Mouse (Mus musculus) Muller cell, postnatal 12 days (primary cell): Measurements from ENCODE around the gene Ikbke.
A peak's percentile ranks its signal among the peaks of the same experiment; 100 is the strongest.
"Not testable (repeated sequence)": the region's sequence is repeated elsewhere in the genome, so short reads cannot be mapped to it uniquely, and the experiment has no call there.

Source experiments
- DNase-seq: peaks from one replicate; pipeline ENCODE4 v3.0.0-alpha.2; 2015; ENCODE audit errors: inconsistent ontology term

Gene Ikbke

DNA sequence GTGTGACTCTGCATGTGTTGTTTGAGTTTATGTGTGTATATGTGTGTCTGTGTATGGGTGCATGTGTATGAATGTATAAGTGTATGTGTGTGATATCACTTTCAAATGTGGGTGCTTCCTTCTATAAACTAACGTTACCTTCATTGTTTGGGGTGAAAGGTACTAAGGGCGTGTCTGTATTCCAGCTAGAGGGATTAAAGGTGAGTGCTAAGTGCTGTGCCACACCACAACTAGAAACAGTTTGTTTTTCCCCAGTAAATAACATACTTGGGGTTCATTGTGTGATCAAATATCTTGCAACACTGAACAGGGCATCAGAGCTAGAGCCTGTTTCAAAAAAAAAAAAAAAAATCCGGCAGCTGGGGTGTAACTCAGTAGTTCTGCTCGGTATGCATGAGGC is 2.3 kb upstream of the Ikbke start:
- no peak for DNase-seq

DNA sequence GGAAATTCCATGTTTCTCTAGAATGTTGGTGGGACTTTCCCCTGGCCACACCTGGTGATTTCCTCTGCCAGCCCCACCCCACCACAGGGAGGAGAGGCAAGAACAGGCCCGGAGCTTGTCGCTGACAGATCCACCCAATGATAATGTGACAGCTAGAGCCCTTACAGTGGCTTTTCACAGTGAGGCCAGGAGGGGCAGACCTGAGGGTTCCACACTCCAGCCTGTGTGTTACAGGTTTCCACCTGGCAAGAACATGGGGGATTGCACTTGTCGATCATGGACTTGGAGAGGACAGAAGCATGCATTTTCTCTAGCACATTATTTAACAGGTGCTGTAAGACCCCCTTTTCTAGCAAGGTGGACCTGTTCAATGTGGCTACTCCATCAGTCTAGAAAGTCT is 874 bp upstream of the Ikbke start:
- DNase-seq: no peak

DNA sequence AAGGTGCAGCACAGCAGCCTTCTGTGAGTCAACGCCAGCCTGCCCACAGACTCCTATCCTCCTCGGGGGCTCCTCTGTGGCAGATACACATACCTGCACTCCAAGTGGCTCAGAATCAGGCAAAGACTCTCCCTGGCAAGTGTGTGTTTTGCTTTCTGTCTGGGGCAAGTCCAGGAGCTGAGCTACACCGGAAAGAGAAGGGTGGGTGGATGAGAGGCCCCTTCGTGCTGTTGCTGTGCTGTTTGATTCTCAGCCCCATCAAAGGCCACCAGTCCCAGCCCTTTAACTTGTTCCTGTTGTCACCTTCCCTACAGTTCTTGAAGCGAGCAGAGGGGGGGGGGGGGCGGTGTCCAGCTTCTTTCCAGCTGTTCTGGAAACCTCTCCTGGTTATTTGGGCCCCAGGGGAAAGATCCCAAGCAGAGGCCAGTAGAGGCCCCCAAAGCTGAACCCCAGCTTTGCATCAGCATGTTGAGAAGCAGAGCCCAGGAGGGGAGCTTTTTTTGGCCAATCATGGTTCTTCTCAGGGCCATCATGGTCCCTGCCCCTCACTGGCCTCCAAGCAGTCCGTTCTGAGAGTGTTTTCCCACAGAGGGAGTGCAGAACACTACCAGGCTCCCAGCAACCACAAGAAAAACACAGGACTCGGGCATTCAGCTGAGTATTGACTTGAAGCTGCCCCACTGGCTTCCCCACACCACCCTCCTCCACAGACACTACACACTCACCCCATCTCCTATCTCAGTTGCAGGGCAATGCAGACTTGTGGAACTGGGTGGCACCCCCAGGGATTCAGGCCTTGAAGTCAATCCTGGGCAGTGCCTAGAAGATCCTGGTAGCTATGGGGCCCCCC is 575 bp downstream of the Ikbke start:
- DNase-seq: peak; percentile 20

DNA sequence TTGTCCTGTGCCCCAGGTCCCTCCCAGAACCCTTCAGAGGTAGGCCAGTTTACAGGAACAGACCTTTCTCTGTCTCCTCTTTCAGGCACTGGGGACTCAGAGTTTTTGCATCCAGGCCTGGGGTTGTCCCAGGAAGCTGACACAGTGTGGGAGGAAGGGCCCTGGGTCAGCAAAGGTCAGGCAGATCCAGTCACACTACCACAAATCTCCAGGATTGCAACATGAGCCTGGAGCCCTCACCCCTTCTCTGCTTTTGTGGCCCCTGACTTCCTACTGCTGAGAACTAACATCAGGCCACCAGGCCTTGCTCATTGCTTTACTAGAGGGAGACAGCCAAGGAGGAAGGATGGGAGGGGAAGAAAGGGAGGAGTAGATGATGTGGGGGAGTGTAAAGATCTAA is 2.6 kb downstream of the Ikbke start:
- no peak for DNase-seq

DNA sequence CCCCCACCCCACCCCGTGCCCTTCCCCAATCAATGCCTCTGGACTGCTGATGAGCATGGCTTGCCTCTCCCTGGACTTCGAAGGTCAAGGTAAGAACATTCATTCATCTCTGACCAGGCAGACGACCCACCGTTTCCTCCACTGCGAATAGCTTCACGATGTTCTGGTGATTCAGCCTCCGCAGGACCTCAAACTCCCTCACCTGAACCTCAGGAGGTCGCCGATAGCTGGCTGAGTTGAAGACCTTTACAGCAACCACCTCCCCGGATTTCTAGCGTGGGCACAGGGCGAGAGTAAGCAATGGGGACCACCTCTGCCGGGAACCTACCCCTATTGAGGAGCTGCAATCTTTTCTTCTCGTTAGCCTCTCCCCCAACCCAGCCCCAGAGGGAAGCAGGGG is 3.8 kb downstream of the Ikbke start:
- no peak for DNase-seq

DNA sequence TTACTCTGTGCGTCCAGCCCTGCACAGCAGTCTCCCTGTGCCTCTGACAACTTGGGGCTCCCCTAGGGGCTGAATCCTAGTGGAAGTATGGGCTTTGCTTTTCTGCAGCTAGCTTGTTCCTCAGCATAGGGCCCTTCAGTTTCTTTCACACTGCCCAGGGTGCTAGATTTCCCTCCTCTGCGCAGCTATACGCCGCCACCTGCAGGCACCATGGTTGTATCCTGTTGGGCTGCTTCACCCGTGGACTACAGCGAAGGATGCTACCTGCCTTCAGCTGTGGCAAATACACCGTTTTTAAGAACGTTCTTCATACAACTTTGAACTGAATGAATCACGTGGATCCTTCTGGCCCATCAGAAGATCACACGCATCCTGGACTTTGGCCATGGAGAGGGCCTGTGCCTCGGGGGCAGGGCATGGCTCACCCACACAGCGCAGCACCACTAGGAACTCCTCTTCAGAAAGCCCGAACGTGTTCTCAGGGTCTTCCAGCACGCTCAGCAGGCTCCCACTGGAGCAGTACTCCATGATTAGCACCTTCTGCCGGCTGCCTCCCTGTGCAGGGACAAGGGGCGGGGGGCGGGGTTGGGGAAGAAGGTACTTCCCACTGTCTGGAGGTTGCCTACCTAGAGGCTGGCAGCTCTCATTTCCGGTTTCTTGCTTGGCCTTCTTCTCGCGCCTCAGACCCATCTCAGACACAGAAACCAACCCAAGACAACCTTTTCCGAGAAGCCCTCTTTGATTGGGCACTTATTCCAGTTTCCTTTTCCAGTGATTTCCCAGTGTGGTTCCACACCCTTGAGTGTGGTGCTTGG is 4.5 kb downstream of the Ikbke start:
- no peak for DNase-seq

DNA sequence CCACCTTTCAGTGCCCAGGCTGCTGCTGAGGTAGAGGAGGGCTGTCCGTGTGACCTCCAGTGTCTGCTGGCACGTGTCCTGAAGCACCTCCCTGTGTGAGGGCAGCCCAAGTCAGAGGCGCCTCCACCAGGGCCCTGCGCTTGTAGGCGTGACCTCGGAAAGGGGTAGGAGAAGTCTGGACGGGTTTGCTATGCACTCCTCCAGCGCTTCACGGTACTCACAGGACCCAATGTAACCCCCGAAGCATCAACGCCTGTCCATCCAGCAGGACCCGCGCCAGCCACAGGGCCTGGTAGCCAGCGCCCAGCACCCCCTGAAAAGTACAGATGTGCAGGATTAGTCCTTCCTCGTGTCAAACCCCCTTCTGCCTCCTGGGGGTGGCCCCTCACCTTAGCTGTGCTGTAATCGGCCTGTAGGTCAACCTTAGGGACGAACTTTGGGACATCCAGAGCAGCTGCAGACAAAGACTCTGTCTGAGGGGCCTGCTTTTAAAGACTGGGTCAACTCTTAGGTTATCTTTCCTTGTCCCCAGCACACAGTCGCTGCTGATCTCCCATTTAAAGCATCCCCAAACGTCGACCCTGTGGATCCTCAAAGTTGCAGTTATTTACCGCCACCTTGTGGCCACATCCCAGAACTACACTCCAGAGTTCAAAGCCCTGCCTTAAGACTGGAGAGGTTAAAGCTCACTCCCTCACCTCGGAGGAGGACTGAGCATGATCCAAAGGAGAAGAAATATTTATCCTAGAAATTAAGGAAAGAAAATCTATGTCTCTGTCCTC is 9.4 kb downstream of the Ikbke start:
- DNase-seq: peak; percentile 40

DNA sequence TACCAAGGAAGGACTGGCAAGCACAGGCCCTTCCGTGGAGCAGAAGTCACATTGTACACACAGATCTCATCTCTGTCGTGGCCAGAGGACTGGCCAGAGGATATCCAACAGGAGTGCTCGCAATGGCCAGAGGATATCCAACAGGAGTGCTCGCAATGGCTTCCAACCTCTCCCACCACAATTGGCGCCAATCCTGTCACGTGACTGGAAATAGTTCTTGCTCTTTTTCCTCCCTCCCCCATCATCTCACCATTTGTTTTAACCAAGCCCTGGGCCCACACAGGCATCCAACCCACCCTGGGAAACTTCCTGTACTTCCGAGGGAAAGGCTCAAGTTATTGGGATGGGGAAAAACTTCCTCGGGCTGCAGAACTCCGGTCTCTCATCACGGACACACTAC is 10.6 kb downstream of the Ikbke start:
- no peak for DNase-seq

DNA sequence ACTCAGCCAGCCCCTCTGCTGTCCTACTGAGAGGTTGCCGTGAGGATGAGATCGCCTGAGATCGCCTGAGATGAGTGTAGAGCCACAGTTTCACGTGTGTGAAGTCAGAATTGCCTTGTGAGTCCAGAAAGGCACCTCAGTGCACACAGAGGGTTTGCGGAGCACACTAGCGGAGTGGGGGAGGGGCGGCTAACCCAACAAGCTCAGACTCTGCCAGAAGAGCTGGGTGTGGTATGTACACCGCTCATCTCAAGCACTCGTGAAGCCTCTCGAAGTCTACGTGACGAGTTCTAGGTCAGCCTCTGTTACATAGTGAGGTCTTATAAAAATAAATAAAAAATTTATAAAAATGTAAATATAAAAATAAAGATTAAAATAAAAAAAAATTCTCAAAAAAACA is 15.5 kb downstream of the Ikbke start:
- no peak for DNase-seq

DNA sequence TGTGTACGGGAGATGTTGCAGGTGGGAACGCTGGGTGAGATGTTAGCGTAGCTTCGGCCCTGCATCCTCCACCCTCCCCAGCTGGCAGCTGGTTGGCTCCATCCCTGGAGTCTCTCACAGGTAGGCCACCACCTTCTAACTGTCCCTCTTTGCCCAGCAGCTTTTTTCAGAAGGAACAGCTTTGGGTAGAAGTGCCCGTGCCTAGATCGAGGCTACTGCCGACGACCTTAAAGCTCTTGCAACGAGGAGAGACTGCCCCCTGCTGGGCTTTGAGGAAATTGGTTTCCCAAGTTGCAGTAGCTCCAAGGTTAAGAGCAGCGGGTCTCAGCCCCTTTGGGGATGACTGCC is 19.1 kb downstream of the Ikbke start:
- DNase-seq: peak; percentile 62

DNA sequence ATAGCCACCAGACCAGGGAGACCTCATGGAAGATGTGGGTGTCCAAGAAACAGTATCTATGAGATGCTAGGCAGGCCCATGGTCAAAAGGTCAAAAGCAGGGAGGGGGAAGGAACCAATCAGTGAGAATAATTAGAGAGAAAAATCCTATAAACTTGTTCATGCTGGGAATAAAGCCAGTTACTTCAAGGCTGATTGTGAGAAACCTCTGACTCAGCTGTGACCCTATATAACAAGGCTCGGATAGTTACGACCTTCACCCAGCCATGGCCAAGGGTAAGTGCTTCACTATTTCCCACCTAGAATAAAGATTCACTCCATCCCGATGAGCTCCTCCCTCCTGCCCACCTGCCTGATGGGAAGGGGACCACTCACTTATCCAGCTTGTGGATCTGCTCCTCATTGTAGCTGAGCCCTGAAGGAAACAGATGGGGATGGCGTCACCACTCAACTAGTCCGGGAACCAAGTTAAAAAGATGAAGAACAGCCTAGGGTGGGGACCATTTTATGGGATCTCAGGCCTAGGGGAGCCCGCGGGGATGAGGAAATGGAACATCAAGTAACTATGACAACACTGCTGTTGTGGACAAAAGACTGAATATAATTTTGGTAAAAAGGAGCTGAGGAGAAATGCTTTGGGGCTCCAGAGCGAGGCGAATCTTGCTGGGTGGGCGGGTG is 19.6 kb downstream of the Ikbke start:
- DNase-seq: no peak

DNA sequence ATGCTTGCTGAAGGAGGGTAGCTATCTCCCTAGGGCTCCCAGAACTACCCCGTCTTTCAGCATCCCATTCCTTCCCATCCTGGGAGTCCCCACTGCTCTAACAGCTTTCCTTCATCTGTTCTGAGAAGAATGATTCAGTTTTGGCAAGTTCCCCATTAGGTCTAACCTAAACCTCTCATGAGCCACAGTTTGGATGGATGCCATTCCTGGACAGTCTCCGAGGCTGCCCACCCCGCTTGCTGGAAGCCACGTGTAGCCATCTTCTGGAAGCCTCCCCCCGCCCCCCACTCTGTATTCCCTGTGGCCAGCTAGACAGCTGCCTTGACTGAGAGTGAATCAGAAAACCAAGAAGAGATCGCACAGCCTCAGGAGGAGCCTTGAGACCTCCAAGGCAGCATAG is 22.1 kb downstream of the Ikbke start:
- no peak for DNase-seq

DNA sequence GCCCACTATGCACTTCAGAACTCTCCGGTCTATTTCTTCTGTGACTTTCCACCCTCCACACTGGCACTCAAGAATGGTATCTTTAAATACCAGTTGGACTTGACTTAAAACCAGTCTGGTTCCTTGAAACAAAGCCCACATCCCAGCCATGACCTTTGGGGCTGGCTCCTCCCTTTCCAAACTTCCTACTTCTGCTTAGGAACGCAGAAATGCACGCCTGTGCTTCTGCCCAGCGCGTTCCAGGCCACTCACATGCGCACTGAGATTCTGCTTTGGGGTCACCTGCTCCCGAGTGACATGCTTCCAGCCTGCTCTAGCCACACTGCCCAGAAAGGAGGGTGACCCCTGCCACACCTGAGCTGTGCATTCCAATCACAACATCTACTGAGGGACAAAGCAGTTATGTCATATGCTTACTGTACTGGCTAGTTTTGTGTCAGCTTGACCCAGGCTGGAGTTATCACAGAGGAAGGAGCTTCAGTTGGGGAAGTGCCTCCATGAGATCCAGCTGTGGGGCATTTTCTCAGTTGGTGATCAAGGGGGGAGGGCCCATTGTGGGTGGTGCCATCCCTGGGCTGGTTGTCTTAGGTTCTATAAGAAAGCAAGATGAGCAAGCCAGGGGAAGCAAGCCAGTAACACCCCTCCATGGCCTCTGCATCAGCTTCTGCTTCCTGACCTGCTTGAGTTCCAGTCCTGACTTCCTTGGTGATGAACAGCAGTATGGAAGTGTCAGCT is 26.7 kb downstream of the Ikbke start:
- not testable (repeated sequence) for DNase-seq

DNA sequence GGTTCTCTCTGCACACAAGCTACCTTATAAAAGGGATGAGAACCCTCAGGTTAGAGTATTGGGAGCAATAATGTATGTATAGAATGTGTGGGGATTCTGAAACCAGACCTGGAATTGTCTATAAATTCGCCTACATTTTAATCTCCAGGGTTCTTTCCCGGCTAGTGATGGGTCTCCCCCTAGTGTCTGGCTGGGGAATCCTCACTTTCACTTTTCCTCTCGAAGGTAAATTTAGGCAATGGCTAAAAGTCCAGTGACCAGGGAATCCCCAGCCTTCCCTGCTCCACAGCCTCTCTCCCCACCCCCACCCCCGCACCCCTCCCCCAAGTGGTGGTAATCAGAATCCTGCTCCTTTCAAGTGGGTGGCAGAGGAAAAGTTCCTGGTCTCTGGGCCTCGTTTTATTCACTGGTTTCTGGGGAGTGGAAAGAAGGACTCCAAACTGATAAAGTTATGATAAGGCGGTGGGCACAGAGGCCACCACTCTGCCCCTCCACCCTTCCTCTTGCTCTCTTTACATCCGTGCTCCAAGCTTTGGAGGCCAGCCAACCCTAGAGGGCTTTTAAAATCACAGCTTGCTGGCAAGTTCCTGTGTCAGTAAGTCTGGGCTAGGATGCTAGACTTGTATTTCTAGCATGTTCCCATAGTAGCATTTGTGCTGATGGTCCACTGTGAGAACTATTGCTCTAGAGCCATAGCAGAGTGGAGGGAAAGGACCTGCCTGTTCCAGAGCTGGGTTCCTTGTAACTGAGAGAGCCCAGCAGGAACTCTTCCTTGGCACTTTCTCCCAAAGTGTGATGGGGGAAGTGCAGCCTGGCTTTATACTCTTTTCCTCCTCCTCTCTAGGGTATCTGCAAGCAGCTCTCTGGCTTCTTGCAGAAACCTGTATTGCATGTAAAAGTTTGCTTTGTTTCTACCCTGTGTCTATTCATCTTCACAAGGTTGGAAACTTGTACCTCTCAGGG is 32.7 kb downstream of the Ikbke start:
- DNase-seq: peak; percentile 56

DNA sequence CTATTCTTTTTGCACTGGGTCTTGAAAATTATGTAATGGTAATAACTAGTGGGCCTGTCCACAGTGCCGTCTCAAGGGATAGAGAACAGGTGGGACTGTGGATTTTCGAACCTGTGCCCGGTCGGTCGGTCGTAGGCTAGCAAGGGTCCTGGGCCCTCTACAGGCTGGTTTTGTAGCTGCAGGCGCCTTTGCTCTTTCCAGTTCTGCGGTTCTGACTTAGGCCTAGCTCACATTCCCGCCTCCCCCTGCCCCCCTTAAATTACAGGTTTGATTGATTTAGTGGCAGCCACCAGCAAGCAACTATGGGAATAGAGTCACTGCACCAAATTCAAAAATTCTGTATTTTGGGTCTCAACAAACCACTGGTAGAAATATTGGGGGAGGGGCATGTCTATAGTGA is 33.5 kb downstream of the Ikbke start:
- DNase-seq: peak; percentile 61

DNA sequence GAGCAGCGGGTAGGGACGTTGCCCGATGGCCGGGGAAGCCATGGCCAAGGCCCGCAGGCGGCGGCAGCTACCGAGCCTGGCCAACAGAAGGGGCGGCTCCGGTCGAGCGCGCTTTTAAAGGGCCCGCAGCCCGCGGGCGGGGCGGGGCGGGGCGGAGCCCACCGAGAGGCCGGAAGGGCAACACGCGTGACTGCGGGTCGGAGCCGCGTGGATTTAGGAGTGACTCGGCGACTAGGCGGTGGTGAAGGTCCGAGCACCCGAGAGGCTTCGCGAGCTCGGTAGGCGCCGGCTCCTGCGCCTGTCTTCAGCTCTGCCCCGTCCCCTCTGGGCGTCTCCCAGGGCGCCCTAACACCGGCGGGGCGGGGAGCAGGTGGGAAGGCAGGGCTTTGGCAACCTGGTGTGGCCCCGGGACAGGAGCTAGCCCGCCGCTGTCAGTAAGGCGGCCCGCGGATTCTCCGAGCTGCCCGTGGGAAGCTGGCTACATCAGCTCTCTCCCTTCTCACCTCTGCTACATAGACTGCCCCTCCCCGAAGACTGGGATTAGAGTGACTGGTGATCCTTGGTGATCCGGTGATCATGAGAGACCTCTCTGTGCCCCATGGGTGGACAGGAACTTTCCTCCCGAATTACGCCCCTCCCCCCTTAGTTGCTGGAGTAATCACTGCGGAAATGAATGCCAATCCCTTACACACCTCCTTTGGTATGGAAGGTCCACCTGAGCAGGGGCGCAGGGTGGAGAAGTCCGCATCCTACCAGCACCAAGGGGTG is 34.1 kb downstream of the Ikbke start, which contains the start of gene Rassf5:
Gene Rassf5 (minus strand): TSS at position 170 of the 768 bp plus-strand sequence.
- peak; percentile 82 for DNase-seq

DNA sequence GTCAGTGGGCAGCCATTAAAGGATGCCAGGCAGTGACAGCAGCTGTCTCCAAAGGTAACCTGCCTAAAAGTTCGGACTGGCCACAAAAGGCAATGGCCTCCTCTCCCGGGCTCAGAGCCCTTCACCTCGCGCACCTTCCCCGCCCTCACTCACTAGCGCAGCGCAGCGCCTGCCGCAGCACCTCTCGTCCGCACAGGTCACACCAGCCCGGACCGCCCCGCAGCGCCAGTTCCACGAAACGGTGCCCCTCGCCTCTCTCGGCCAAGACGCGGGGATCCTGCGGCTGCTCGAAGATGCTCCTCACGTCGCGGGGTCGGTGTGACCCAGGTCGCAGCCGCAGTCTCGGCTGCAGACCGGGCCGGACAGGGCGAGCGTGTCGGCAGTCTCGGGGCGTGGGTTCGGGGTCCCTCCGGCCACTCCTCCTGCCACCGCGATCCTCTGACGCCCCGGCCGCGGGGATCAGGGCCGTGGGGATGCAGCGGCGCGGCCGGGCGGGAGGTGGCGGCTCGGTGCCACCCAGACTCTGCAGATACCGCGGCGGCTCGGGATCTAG is 34.8 kb downstream of the Ikbke start:
- DNase-seq: no peak

DNA sequence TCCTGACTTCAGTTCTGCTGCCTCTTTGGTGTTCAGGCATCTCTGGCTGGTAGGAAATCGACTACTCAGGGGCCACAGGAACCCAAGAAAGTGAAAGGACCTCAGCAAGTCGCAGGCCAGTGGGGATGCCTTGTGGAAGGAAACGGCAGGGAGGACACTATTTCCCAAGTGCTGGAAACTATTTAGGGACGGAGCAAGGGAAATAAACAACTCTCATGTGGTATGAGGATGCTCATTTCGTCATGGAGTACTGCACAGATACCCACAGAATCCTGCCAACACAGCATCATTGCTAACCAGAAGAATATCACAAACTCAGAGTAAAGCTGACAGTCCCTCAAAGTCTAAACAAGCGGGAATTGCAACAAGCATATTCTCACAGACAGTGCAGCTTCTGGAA is 36.5 kb downstream of the Ikbke start:
- DNase-seq: no peak
